Mouse (Mus musculus): ENCODE data around the gene Cd34.

DNA sequence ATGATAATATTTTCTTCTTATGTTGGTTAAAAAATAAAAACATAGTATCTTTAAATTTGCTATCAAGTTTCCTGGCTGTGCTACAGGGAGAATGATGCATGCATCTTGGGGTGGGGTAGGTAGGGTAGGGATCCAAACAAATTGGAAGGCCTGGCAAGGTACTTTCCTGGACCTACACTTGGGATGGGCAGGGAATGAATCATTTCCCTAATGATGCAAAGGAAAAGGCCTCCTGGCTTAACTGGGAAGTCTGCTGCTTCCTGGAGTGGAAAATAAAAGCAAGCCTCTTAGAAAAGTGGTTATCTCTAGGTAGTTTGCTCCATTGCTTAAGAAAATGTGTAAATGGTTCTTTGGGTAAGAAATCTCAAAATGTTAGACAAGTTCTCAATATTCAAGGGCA is 2.9 kb downstream of the Cd34 start:
- TF ChIP-seq EP300 (IDR thresholded peaks at IDR 0.05; ENCODE audit: low read depth) = no peak
- TF ChIP-seq CTCF (IDR thresholded peaks at IDR 0.05; ENCODE audit: low read depth) = no peak
